Mouse (Mus musculus) cerebellum, adult 18-20 months (tissue): ENCODE results near the gene Sfta2.

ENCODE experiments used
- DNase-seq, 2 experiments: peaks; one replicate each; pipeline ENCODE4 v3.0.0; 2021

The Sfta2 gene

GRCm38 (mm10) chr17:35593786-35594185 is 7.6 kb upstream of the Sfta2 start:
- no peak for DNase-seq

- no peak for DNase-seq
These were observed 6.9 kb upstream of the Sfta2 start for GRCm38 (mm10) chr17:35594456-35594855.

- DNase-seq, result no peak
These were observed 4.0 kb upstream of the Sfta2 start for GRCm38 (mm10) chr17:35597399-35597798.

- no peak for DNase-seq
These were observed 496 bp downstream of the Sfta2 start for GRCm38 (mm10) chr17:35601736-35602354.

- DNase-seq, result no peak
These were observed 15.8 kb downstream of the Sfta2 start for GRCm38 (mm10) chr17:35617127-35617526.

- DNase-seq, result no peak
These were observed 25.2 kb downstream of the Sfta2 start, which contains the start of gene Gm9573 for GRCm38 (mm10) chr17:35626537-35626936. Gene Gm9573, minus strand, starts transcription at chr17:35626637.

- DNase-seq, result peak in 1 of 2 experiments; percentile 17
These were observed 32.6 kb downstream of the Sfta2 start for GRCm38 (mm10) chr17:35633992-35634391.

- no peak for DNase-seq
These were observed 33.9 kb downstream of the Sfta2 start for GRCm38 (mm10) chr17:35635202-35635601.

GRCm38 (mm10) chr17:35635699-35636111 is 34.4 kb downstream of the Sfta2 start:
- peak; percentile 78 to 85 for DNase-seq

GRCm38 (mm10) chr17:35636363-35636762 is 35.0 kb downstream of the Sfta2 start:
- DNase-seq, result peak; percentile 44 to 65

- DNase-seq, result peak; percentile 23 to 28
These were observed 37.3 kb downstream of the Sfta2 start for GRCm38 (mm10) chr17:35638475-35639190.

- no peak for DNase-seq
These were observed 38.0 kb downstream of the Sfta2 start for GRCm38 (mm10) chr17:35639352-35639751.

- DNase-seq, result no peak
These were observed 42.4 kb downstream of the Sfta2 start, which contains the start of gene Mucl3 for GRCm38 (mm10) chr17:35643609-35644236. Gene Mucl3, minus strand, starts transcription at chr17:35643695.

GRCm38 (mm10) chr17:35649429-35649828 is 48.1 kb downstream of the Sfta2 start:
- no peak for DNase-seq

GRCm38 (mm10) chr17:35653086-35653485 is 51.7 kb downstream of the Sfta2 start:
- no peak for DNase-seq

GRCm38 (mm10) chr17:35665957-35666515 is 64.7 kb downstream of the Sfta2 start:
- no peak for DNase-seq

GRCm38 (mm10) chr17:35666851-35667256 is 65.5 kb downstream of the Sfta2 start:
- peak in 1 of 2 experiments; percentile 34 for DNase-seq

GRCm38 (mm10) chr17:35667334-35668065 is 66.2 kb downstream of the Sfta2 start, which contains the start of gene Vars2:
Gene Vars2, minus strand, starts transcription at chr17:35667592.
- DNase-seq, result peak; percentile 95 to 99

- DNase-seq, result no peak
These were observed 68.4 kb downstream of the Sfta2 start for GRCm38 (mm10) chr17:35669731-35670130.

GRCm38 (mm10) chr17:35671846-35672245 is 70.5 kb downstream of the Sfta2 start:
- DNase-seq, result no peak

- no peak for DNase-seq
These were observed 71.2 kb downstream of the Sfta2 start for GRCm38 (mm10) chr17:35672527-35672926.

GRCm38 (mm10) chr17:35673416-35674035 is 72.2 kb downstream of the Sfta2 start, which contains the start of gene Gtf2h4:
Gene Gtf2h4, minus strand, starts transcription at chr17:35673739.
- DNase-seq, result peak; percentile 87 to 95
